Mouse (Mus musculus): Measurements from ENCODE around the gene Cdh4.

Cdh4 gene

DNA sequence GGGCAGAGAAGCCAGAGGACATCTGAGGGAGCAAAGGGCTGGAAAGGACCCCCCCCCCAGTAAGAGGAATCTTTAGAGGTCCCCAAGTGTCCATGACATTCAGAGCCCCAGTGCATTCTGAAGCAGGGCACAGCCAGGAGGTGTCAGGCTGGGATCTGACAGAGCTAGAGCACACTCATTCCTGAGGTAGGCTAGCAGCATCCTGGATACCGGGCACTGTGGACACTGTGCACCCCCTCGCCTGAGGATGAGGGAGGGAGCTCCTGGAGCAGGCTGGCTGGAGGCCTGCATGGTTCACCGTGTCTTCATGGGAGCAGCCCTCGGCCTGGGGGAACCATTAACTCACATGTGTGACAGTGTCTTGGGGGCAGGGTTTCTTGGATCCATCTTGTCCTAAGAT lies 287.6 kb downstream of the Cdh4 start:
- no peak for DNase-seq (ENCODE audit: low spot score in 2 of 2)

GRCm38 (mm10) chr2:179733141-179733831 lies 291.1 kb downstream of the Cdh4 start:
- DNase-seq (ENCODE audit: low spot score in 2 of 2): no peak

- DNase-seq (ENCODE audit: low spot score in 2 of 2): no peak
Observed at GRCm38 (mm10) chr2:179742419-179742818, 300.2 kb downstream of the Cdh4 start.

GRCm38 (mm10) chr2:179742828-179743227 lies 300.6 kb downstream of the Cdh4 start:
- DNase-seq (ENCODE audit: low spot score in 2 of 2): no peak

- DNase-seq (ENCODE audit: low spot score in 2 of 2): no peak
Observed at GRCm38 (mm10) chr2:179746491-179746890, 304.3 kb downstream of the Cdh4 start.

GRCm38 (mm10) chr2:179749399-179749798 lies 307.2 kb downstream of the Cdh4 start:
- DNase-seq (ENCODE audit: low spot score in 2 of 2): no peak

GRCm38 (mm10) chr2:179753811-179754210 lies 311.6 kb downstream of the Cdh4 start:
- no peak for DNase-seq (ENCODE audit: low spot score in 2 of 2)

DNA sequence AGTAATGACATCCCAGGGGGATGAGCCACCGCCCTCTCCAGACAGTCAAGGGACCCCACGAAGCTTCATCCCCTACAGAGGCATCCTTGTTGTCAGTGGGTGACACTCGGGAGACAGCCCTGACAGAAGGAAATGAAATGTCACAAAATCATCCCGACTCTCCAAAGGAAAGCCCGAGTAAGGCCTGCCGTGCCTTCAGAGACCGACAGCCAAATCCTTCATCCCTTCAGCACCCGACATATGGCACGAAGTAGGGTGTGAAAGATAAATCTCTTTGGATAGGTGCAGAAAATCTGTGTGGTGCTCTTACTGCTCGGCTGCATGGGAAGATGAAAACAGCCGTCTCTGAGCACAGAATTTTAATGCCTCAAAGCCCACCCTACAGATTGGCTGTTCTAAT lies 312.5 kb downstream of the Cdh4 start:
- peak in 1 of 2 experiments; percentile 66 for DNase-seq (ENCODE audit: low spot score in 2 of 2)

- no peak for DNase-seq (ENCODE audit: low spot score in 2 of 2)
Observed at GRCm38 (mm10) chr2:179761718-179762441, 319.6 kb downstream of the Cdh4 start.

- DNase-seq (ENCODE audit: low spot score in 2 of 2): peak; percentile 56 to 59
Observed at GRCm38 (mm10) chr2:179762521-179763305, 320.5 kb downstream of the Cdh4 start.

DNA sequence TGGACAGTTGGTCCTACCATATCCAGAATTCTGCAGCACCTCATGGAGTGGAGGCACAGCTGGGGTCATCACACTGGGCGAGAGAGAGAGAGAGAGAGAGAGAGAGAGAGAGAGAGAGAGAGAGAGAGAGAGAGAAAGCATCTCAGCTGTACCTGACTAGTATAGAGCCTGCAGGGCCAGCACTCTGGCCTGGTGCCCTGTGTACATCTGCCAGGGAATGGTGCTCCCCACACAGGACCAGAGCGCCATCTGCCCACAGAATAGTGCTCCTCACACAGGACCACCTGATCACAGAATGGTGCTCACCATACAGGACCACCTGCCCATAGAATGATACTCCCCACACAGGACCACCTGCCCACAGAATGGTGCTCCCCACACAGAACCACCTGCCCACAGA lies 322.2 kb downstream of the Cdh4 start:
- DNase-seq (ENCODE audit: low spot score in 2 of 2): no peak

GRCm38 (mm10) chr2:179766664-179767526 lies 324.7 kb downstream of the Cdh4 start:
- DNase-seq (ENCODE audit: low spot score in 2 of 2): no peak

DNA sequence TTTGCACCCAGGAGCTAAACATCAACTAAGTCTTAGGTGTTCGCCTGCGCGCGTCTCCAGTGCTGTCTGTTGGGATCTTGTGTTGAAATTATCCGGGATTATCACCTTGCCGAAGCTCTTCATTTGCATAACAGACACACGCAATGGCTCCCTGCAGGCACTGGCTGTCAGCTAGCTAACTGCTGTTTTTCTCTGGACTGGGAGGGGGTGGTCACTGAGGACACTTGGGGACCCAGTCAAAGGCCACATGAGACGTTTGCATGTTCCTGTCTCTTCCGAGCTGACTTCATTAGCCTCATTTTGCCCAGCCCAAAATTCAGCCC lies 325.3 kb downstream of the Cdh4 start:
- no peak for DNase-seq (ENCODE audit: low spot score in 2 of 2)

DNA sequence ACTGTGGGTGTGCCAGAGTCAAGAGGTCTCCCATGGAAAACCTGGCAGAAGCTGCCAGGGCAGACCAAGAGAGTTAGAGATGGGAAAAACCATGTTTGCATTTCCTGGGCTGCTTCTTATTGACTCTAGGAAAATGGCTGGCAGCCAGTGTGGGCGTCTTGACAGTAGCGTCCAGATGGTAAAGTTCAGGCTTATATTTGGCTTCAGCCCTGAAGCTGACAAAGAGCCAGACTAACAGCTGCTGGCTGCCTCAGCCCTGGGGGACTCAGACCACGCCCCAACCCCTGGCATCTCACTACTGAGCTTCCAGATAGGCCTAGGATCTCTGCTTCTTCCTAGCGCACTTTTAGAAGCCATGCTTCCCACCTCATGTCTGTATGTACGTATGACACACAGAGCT lies 326.9 kb downstream of the Cdh4 start:
- DNase-seq (ENCODE audit: low spot score in 2 of 2): peak; percentile 75 to 79

- no peak for DNase-seq (ENCODE audit: low spot score in 2 of 2)
Observed at GRCm38 (mm10) chr2:179769943-179770342, 327.7 kb downstream of the Cdh4 start.

DNA sequence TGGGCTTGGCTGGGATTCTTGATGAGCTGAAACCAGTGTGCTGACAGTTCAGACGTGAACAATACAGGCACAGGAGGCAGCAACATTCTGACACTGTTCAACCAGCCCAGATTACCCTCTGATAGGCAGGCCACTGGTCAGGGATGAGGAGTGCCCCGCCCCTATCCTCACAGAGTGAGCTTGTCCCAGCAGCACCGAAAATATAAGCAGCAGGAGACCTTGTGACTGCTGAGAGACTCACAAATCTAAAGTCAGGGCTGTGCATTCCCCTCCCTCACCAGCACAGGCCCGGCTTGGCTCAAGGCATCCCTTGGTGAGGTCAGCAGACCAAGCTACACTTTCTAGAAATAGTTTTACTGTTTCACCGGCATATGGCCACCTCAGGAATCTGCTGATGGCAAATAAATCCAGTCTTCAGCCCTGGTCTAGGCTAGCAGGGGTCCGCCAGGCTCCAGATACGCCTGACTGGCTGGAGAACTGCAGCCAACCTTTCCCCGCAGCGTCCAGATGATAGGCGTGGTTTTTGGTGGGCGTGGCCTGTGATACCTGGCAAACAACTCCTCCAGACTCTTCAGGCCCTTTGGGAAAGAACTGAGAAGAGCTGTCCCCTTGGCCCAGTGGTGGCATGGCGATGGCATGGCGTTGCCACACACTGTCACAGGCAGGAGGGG lies 332.3 kb downstream of the Cdh4 start:
- no peak for DNase-seq (ENCODE audit: low spot score in 2 of 2)

DNA sequence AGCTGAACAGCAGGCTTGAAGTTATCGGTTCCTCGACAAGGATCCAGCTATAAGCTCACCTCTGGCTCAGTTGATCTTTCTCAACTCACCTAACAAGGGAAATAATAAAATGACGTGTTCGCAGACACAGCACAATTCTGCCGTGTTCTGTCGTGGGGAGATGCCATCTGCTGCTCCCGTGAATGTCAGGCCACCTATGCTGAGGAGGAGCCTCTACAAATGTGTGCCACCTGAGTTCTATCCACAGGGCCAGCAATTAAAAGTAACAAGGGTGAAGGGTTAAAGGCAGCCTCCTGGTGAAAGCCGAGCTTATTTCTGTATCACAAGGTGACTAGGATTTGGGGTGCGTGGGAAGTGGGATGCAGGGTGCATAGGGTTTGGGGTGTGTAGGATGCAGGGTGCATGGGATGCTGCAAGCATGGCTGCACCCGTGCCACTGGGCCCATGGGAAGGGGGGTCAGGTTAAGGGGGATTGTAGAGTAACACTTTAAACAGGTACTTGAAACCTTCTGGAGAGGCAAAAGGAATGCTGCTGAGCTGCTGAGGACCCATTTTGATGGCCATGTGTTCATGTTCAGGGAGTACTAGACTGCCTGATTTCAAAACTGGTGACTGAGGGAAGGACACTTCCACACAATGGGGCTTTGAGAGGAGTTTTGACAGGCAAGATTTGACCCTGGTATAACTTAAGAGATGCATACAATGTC lies 333.9 kb downstream of the Cdh4 start:
- DNase-seq (ENCODE audit: low spot score in 2 of 2): no peak

DNA sequence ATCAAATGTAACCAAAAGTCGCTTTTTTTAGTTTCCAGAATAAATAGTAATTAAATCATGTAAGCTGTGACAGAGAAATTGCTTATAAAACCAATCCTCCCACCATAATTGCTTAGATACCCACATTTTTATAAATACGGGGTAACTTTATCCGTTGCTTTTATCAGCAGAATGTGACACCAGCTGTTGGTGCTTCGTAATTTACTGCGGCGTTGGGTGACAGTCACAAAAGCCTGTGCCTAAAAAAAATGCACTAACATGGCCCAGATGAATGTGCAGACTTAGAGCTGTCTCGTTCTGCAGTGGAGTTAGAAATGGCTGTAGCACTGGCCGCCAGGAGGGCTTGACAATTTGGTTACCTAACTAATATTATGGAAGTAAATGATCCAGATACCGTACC lies 337.0 kb downstream of the Cdh4 start:
- no peak for DNase-seq (ENCODE audit: low spot score in 2 of 2)

DNA sequence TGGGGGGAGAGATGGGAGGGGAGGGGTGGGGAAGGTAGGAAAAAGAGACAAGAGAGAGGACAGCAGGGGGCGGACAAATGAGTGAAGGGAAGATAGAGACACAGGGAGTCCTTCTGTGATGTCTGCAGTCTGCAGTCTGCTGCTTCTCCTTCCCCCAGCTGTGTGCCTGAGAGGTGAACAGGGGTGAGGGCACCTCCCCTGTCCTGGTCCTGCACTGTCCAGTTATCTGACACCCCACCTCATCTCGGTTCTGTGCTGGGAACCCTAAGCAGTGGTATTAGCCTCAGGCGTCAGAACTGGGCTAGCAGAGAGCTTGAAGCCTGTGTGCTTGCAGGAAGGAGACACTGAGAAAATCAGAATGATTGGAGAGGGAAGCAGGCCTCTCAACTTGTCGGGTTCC lies 338.7 kb downstream of the Cdh4 start:
- DNase-seq (ENCODE audit: low spot score in 2 of 2): no peak

DNA sequence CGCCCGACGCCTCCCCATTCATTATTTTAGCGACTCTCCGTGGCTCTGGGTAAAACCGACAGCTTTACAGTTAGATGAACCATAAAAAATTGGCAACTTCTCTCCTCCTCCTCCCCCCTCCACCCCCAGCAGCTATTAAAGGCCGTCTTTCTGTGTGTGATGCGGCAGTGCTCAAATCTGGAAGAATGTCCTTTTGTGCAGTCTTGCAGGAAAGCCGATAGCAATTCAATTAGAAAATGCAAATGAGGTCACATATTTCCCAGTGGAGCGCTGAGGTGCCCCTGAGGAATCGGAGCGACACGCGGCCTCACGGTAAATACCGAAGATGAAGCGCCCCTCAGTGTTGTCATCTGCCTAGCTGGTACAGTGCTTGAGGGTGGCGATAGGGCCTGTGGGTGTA lies 345.0 kb downstream of the Cdh4 start:
- DNase-seq (ENCODE audit: low spot score in 2 of 2): no peak

DNA sequence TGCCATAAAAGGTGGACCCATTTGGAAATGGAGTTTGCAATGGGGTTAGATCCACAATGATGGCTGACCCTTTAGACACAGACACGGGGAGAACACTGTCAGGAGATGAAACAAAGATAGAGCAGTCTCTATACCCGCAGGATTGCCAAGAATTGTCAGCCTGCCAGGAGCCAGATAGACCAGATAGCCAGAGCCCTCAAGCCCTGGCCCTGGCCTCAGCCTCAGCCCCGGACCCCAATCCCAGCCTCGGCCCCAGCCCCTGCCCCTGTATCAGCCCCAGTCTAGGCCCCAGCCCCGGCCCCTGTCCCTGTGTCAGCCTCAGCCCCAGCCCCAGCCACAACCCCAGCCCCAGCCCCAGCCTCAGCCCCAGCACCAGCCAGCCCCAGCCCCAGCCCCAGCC lies 345.6 kb downstream of the Cdh4 start:
- DNase-seq (ENCODE audit: low spot score in 2 of 2): no peak

Measured in right cerebral cortex, postnatal 10 days (tissue).